Mouse (Mus musculus) adrenal gland, postnatal 4 days (tissue): ENCODE measurements around the gene Gpm6b. TPM values are rescaled to one million over a fixed set of nuclear protein-coding genes. Genes with fewer than 3 reads are reported as not detected.
A peak's percentile ranks its signal among the peaks of the same experiment; 100 is the strongest.

Experiments used
- DNase-seq, 2 experiments: peaks; one replicate each; pipeline ENCODE4 v3.0.0; 2021 to 2022; ENCODE audit warnings: low spot score in 2 of 2, mixed read lengths in 2 of 2
- total RNA-seq, 2 experiments: library from RNA; stranded (reverse); gene quantifications; 2 replicates each; pipeline ENCODE4 v1.2.3; 2021

Gpm6b gene
- total RNA-seq, 2 experiments from 2014 or later = 17.3 to 28.2 TPM

GRCm38 (mm10) chrX:166353412-166353811 is 114.7 kb downstream of the Gpm6b start:
- no peak for DNase-seq

- no peak for DNase-seq
Observed at GRCm38 (mm10) chrX:166354913-166355312, 116.2 kb downstream of the Gpm6b start.

GRCm38 (mm10) chrX:166356276-166356675 is 117.6 kb downstream of the Gpm6b start:
- DNase-seq = no peak

GRCm38 (mm10) chrX:166358955-166359354 is 120.2 kb downstream of the Gpm6b start:
- no peak for DNase-seq

- DNase-seq = no peak
Observed at GRCm38 (mm10) chrX:166359927-166360440, 121.3 kb downstream of the Gpm6b start.

- DNase-seq = no peak
Observed at GRCm38 (mm10) chrX:166360455-166360854, 121.7 kb downstream of the Gpm6b start.

- DNase-seq = no peak
Observed at GRCm38 (mm10) chrX:166365458-166366213, 126.9 kb downstream of the Gpm6b start.

GRCm38 (mm10) chrX:166376681-166377328 is 138.1 kb downstream of the Gpm6b start:
- DNase-seq = no peak

- DNase-seq = no peak
Observed at GRCm38 (mm10) chrX:166378652-166379051, 139.9 kb downstream of the Gpm6b start.

GRCm38 (mm10) chrX:166383606-166384005 is 144.9 kb downstream of the Gpm6b start:
- DNase-seq = no peak

- peak in 1 of 2 experiments; percentile 7 for DNase-seq
Observed at GRCm38 (mm10) chrX:166384935-166385334, 146.2 kb downstream of the Gpm6b start.

GRCm38 (mm10) chrX:166386656-166387055 is 147.9 kb downstream of the Gpm6b start:
- no peak for DNase-seq

GRCm38 (mm10) chrX:166393753-166394152 is 155.0 kb downstream of the Gpm6b start:
- DNase-seq = no peak

GRCm38 (mm10) chrX:166407865-166408264 is 169.2 kb downstream of the Gpm6b start:
- no peak for DNase-seq

- no peak for DNase-seq
Observed at GRCm38 (mm10) chrX:166416196-166416595, 177.5 kb downstream of the Gpm6b start.

- DNase-seq = no peak
Observed at GRCm38 (mm10) chrX:166434812-166435211, 196.1 kb downstream of the Gpm6b start.

Other genes starting within 250 kb of the Gpm6b start
- 10 to 100 TPM in 1 of 2 experiments, 1 to 10 TPM in 1; 9.8 to 16.6 TPM for gene Gemin8, start 68.5 kb upstream of the Gpm6b start, total RNA-seq
- gene Trappc2, start 201.7 kb downstream of the Gpm6b start, total RNA-seq = 10 to 100 TPM; 14.9 to 16.0 TPM
- 10 to 100 TPM; 12.0 to 13.8 TPM for gene Ofd1, start 201.8 kb downstream of the Gpm6b start, total RNA-seq
- 10 to 100 TPM; 44.0 to 44.5 TPM for gene Rab9, start 241.0 kb downstream of the Gpm6b start, total RNA-seq